Mouse (Mus musculus): Measurements from ENCODE around the gene Lmf2. TPM values are rescaled to one million over a fixed set of nuclear protein-coding genes. Genes with fewer than 3 reads are reported as not detected.

The Lmf2 gene
- polyA plus RNA-seq, 1 experiment from 2014 or later = 48.6 TPM

- Histone ChIP-seq H3K4me1 (replicated peaks; ENCODE audit: control insufficient read depth, insufficient read depth, low read length) (0 out of 2 replicates have a peak, but pooled peaks cover 3% of the 10 kb centered on the region), H3K27ac (ENCODE audit: low read depth) (no peak overlapping the region), H3K36me3 (ENCODE audit: control insufficient read depth, insufficient read depth, low read length) (peaks cover 56% of the 10 kb centered on the region), H3K9ac (ENCODE audit: low read length) (no peak overlapping the region), H3K4me3 (ENCODE audit: low read depth, low read length) (no peak overlapping the region), H3K27me3 (replicated peaks; ENCODE audit: control insufficient read depth, insufficient read depth, low read length) (no peaks in the 10 kb centered on the region), H3K9me3 (ENCODE audit: control insufficient read depth, low read length) (no peaks in the 10 kb centered on the region), H3K4me2 (ENCODE audit: low read length) (no peak overlapping the region)
- 92% methylated on average over 1 of the region's 1 CpGs for WGBS
- no peak for DNase-seq (ENCODE audit: low spot score)
- no peak for ATAC-seq (replicated peaks; ENCODE audit: low FRiP score, low TSS enrichment, low read depth)
These were observed 49.5 kb downstream of the Lmf2 start for GRCm38 (mm10) chr15:89305966-89306365.

Small RNAs within 50 kb of the gene (microRNA-seq; reads per million reads assigned to microRNA genes)
- 0.42 reads per million for gene Mir6959

Other genes starting within 250 kb of the Lmf2 start
- gene Tubgcp6, start 232.5 kb downstream of the Lmf2 start, polyA plus RNA-seq (2014; fragmentation: Nextera tagmentation; extraction: Ambion mirVana) = 16.0 and 16.5 TPM in 2 replicates
- 18.3 and 20.3 TPM in 2 replicates for gene Hdac10, start 227.0 kb downstream of the Lmf2 start, polyA plus RNA-seq (2014; fragmentation: Nextera tagmentation; extraction: Ambion mirVana)
- 4.5 and 5.1 TPM in 2 replicates for gene Mapk12, start 215.0 kb downstream of the Lmf2 start, polyA plus RNA-seq (2014; fragmentation: Nextera tagmentation; extraction: Ambion mirVana)
- 7.4 and 7.8 TPM in 2 replicates for gene Mapk11, start 206.0 kb downstream of the Lmf2 start, polyA plus RNA-seq (2014; fragmentation: Nextera tagmentation; extraction: Ambion mirVana)
- gene Plxnb2, start 174.9 kb downstream of the Lmf2 start, polyA plus RNA-seq (2014; fragmentation: Nextera tagmentation; extraction: Ambion mirVana) = 149 and 150 TPM in 2 replicates
- gene Dennd6b, start 159.2 kb downstream of the Lmf2 start, polyA plus RNA-seq (2014; fragmentation: Nextera tagmentation; extraction: Ambion mirVana) = 13.9 and 16.2 TPM in 2 replicates
- gene Ppp6r2, start 144.1 kb downstream of the Lmf2 start, polyA plus RNA-seq (2014; fragmentation: Nextera tagmentation; extraction: Ambion mirVana) = 26.9 and 29.6 TPM in 2 replicates
- gene Sbf1, start 40.3 kb downstream of the Lmf2 start, polyA plus RNA-seq (2014; fragmentation: Nextera tagmentation; extraction: Ambion mirVana) = 52.6 and 53.6 TPM in 2 replicates
- gene Adm2, start 32.9 kb downstream of the Lmf2 start, polyA plus RNA-seq (2014; fragmentation: Nextera tagmentation; extraction: Ambion mirVana) = 0.32 and 0.73 TPM in 2 replicates
- not detected in 2 replicates for gene Miox, start 21.3 kb downstream of the Lmf2 start, polyA plus RNA-seq (2014; fragmentation: Nextera tagmentation; extraction: Ambion mirVana)
- 157 and 170 TPM in 2 replicates for gene Ncaph2, start 60 bp upstream of the Lmf2 start, polyA plus RNA-seq (2014; fragmentation: Nextera tagmentation; extraction: Ambion mirVana)
- gene Sco2, start 18.2 kb upstream of the Lmf2 start, polyA plus RNA-seq (2014; fragmentation: Nextera tagmentation; extraction: Ambion mirVana) = 12.3 and 14.6 TPM in 2 replicates
- gene Tymp, start 21.4 kb upstream of the Lmf2 start, polyA plus RNA-seq (2014; fragmentation: Nextera tagmentation; extraction: Ambion mirVana) = 1.2 and 1.5 TPM in 2 replicates
- 0.34 TPM in 1 of 2 replicates, not detected in the other for gene Odf3b, start 23.6 kb upstream of the Lmf2 start, polyA plus RNA-seq (2014; fragmentation: Nextera tagmentation; extraction: Ambion mirVana)
- not detected in 2 replicates for gene Klhdc7b, start 29.3 kb upstream of the Lmf2 start, polyA plus RNA-seq (2014; fragmentation: Nextera tagmentation; extraction: Ambion mirVana)
- not detected in 2 replicates for gene Syce3, start 54.8 kb upstream of the Lmf2 start, polyA plus RNA-seq (2014; fragmentation: Nextera tagmentation; extraction: Ambion mirVana)
- gene Cpt1b, start 70.2 kb upstream of the Lmf2 start, polyA plus RNA-seq (2014; fragmentation: Nextera tagmentation; extraction: Ambion mirVana) = 0.60 and 0.76 TPM in 2 replicates
- 1.7 and 2.2 TPM in 2 replicates for gene C730034F03Rik, start 73.9 kb upstream of the Lmf2 start, polyA plus RNA-seq (2014; fragmentation: Nextera tagmentation; extraction: Ambion mirVana)
- not detected in 2 replicates for gene Gm44502, start 74.0 kb upstream of the Lmf2 start, polyA plus RNA-seq (2014; fragmentation: Nextera tagmentation; extraction: Ambion mirVana)
- gene Chkb, start 74.2 kb upstream of the Lmf2 start, polyA plus RNA-seq (2014; fragmentation: Nextera tagmentation; extraction: Ambion mirVana) = 46.3 and 49.7 TPM in 2 replicates
- 5.1 TPM in 2 replicates for gene Mapk8ip2, start 98.3 kb upstream of the Lmf2 start, polyA plus RNA-seq (2014; fragmentation: Nextera tagmentation; extraction: Ambion mirVana)
- 14.4 and 15.4 TPM in 2 replicates for gene Arsa, start 121.8 kb upstream of the Lmf2 start, polyA plus RNA-seq (2014; fragmentation: Nextera tagmentation; extraction: Ambion mirVana)
- 1.9 and 2.1 TPM in 2 replicates for gene Shank3, start 144.0 kb upstream of the Lmf2 start, polyA plus RNA-seq (2014; fragmentation: Nextera tagmentation; extraction: Ambion mirVana)
- gene Acr, start 212.7 kb upstream of the Lmf2 start, polyA plus RNA-seq (2014; fragmentation: Nextera tagmentation; extraction: Ambion mirVana) = 0.43 TPM in 1 of 2 replicates, not detected in the other
- 41.3 and 44.9 TPM in 2 replicates for gene Rabl2, start 236.3 kb upstream of the Lmf2 start, polyA plus RNA-seq (2014; fragmentation: Nextera tagmentation; extraction: Ambion mirVana)